Mouse (Mus musculus) neural tube, embryonic 13.5 days (tissue): ENCODE data around the gene Akip1. TPM values are rescaled to one million over a fixed set of nuclear protein-coding genes. Genes with fewer than 3 reads are reported as not detected.

Source experiments
- ATAC-seq: fragments of 200-750 bp; cut with Nextera tagmentation; 2 replicates; pipeline ENCODE4 v1.8.0; 2017; ENCODE audit warnings: low read depth, mild to moderate bottlenecking, moderate TSS enrichment, moderate library complexity
- H3K27ac ChIP-seq: fragments of 300-500 bp; sonication (generic); replicated peaks from 2 replicates; pipeline ENCODE4 v1.5.1; 2015; ENCODE audit warnings: moderate library complexity, mild to moderate bottlenecking, inconsistent platforms
- H3K27me3 ChIP-seq: fragments of 300-500 bp; sonication (generic); 2 replicates; pipeline ENCODE4 v1.6.1; 2015; ENCODE audit warnings: mild to moderate bottlenecking, inconsistent platforms
- H3K36me3 ChIP-seq: fragments of 300-500 bp; sonication (generic); 2 replicates; pipeline ENCODE4 v1.6.1; 2015; ENCODE audit warnings: mild to moderate bottlenecking, inconsistent platforms
- H3K4me1 ChIP-seq: fragments of 300-500 bp; sonication (generic); replicated peaks from 2 replicates; pipeline ENCODE4 v1.6.1; 2015; ENCODE audit warnings: inconsistent platforms
- H3K4me2 ChIP-seq: fragments of 300-500 bp; sonication (generic); 2 replicates; pipeline ENCODE4 v1.6.1; 2015; ENCODE audit warnings: inconsistent platforms, mild to moderate bottlenecking, moderate library complexity
- H3K4me3 ChIP-seq: fragments of 300-500 bp; sonication (generic); 2 replicates; pipeline ENCODE4 v1.5.1; 2015; ENCODE audit warnings: mild to moderate bottlenecking, inconsistent platforms
- H3K9ac ChIP-seq: fragments of 300-500 bp; sonication (generic); 2 replicates; pipeline ENCODE4 v1.6.1; 2015; ENCODE audit warnings: moderate library complexity, mild to moderate bottlenecking, inconsistent platforms
- H3K9me3 ChIP-seq: fragments of 300-500 bp; sonication (generic); 2 replicates; pipeline ENCODE4 v1.6.1; 2016; ENCODE audit warnings: inconsistent platforms
- WGBS: fragments of 180-500 bp; shearing (Covaris S2); methylation state at CpG from one replicate; pipeline ENCODE4 v1.1.7; 2015; 5-methylcytosine and 5-hydroxymethylcytosine counted together
- polyA plus RNA-seq: library from polyadenylated mRNA; unstranded; fragments of >200 nt; fragmentation: Nextera tagmentation; extraction: Ambion mirVana; gene quantifications from 2 replicates; pipeline ENCODE4 v1.2.1, GENCODE M21; 2015

Gene Akip1
- polyA plus RNA-seq, 1 experiment from 2014 or later: 12.2 TPM

GRCm38 (mm10) chr7:109712198-109712597 is 8.7 kb downstream of the Akip1 start:
- H3K36me3 ChIP-seq: peaks cover 37% of the 10 kb centered on the region
- no peak for ATAC-seq

GRCm38 (mm10) chr7:109713434-109713982 is 10.0 kb downstream of the Akip1 start:
- Histone ChIP-seq H3K4me1 (no peaks in the 10 kb centered on the region), H3K9ac (no peak overlapping the region), H3K4me2 (no peak overlapping the region), H3K36me3 (peaks cover 37% of the 10 kb centered on the region), H3K9me3 (no peaks in the 10 kb centered on the region), H3K27ac (no peak overlapping the region), H3K4me3 (no peak overlapping the region), H3K27me3 (no peaks in the 10 kb centered on the region)
- ATAC-seq: no peak
- WGBS: 94% methylated on average over 2 of the region's 2 CpGs

More at GRCm38 (mm10) chr7:109712198-109712597, 8.7 kb downstream of the Akip1 start:
- Histone ChIP-seq H3K27ac (no peak overlapping the region), H3K4me2 (no peak overlapping the region), H3K27me3 (no peaks in the 10 kb centered on the region), H3K9me3 (no peaks in the 10 kb centered on the region), H3K4me1 (no peaks in the 10 kb centered on the region), H3K9ac (no peak overlapping the region), H3K4me3 (no peak overlapping the region)
- WGBS: 87% methylated on average over 7 of the region's 7 CpGs

- no peak overlapping the region for H3K9ac ChIP-seq
- WGBS: 61% methylated on average over 9 of the region's 9 CpGs
- no peak overlapping the region for H3K4me3 ChIP-seq
- H3K9me3 ChIP-seq: no peaks in the 10 kb centered on the region; the same call in 1 of the 2 replicates
- ATAC-seq: no peak
- no peak overlapping the region for H3K4me2 ChIP-seq
- no peaks in the 10 kb centered on the region for H3K27me3 ChIP-seq
- H3K36me3 ChIP-seq: no peaks in the 10 kb centered on the region
- H3K4me1 ChIP-seq: no peaks in the 10 kb centered on the region
- no peak overlapping the region for H3K27ac ChIP-seq
Measured at GRCm38 (mm10) chr7:109719286-109719685, 15.8 kb downstream of the Akip1 start.

GRCm38 (mm10) chr7:109722618-109723017 is 19.1 kb downstream of the Akip1 start:
- H3K4me2 ChIP-seq: no peak overlapping the region
- no peak for ATAC-seq
- no peak overlapping the region for H3K9ac ChIP-seq
- H3K9me3 ChIP-seq: no peaks in the 10 kb centered on the region; the same call in 1 of the 2 replicates
- WGBS: 99% methylated on average over 2 of the region's 2 CpGs
- no peaks in the 10 kb centered on the region for H3K4me1 ChIP-seq
- no peaks in the 10 kb centered on the region for H3K36me3 ChIP-seq
- no peak overlapping the region for H3K27ac ChIP-seq
- H3K27me3 ChIP-seq: no peaks in the 10 kb centered on the region
- H3K4me3 ChIP-seq: no peak overlapping the region

- H3K4me2 ChIP-seq: no peak overlapping the region
- H3K27me3 ChIP-seq: no peaks in the 10 kb centered on the region
Measured at GRCm38 (mm10) chr7:109723114-109723513, 19.6 kb downstream of the Akip1 start.

GRCm38 (mm10) chr7:109723697-109724096 is 20.2 kb downstream of the Akip1 start, which contains the start of gene BC051019:
Gene BC051019, minus strand, starts transcription at chr7:109723850.
- no peak within 1 kb of the TSS for H3K27ac ChIP-seq
- H3K36me3 ChIP-seq: no peaks in the 10 kb centered on the region
- no peak within 1 kb of the TSS for H3K9ac ChIP-seq
- no peak within 1 kb of the TSS for H3K4me2 ChIP-seq
- 95% methylated on average over 5 of the region's 5 CpGs for WGBS
- no peaks in the 10 kb centered on the region for H3K4me1 ChIP-seq
- H3K9me3 ChIP-seq: no peaks in the 10 kb centered on the region; the same call in 1 of the 2 replicates
- no peaks in the 10 kb centered on the region for H3K27me3 ChIP-seq
- no peak for ATAC-seq
- H3K4me3 ChIP-seq: no peak within 1 kb of the TSS

More at GRCm38 (mm10) chr7:109723114-109723513, 19.6 kb downstream of the Akip1 start:
- H3K4me1 ChIP-seq: no peaks in the 10 kb centered on the region
- no peak overlapping the region for H3K9ac ChIP-seq
- H3K27ac ChIP-seq: no peak overlapping the region
- H3K36me3 ChIP-seq: no peaks in the 10 kb centered on the region
- H3K4me3 ChIP-seq: no peak overlapping the region
- WGBS: 93% methylated on average over 8 of the region's 8 CpGs
- ATAC-seq: no peak
- H3K9me3 ChIP-seq: no peaks in the 10 kb centered on the region; the same call in 1 of the 2 replicates

- H3K36me3 ChIP-seq: peaks cover 22% of the 10 kb centered on the region
- H3K9me3 ChIP-seq: no peaks in the 10 kb centered on the region
- 0 out of 2 replicates have a peak, but pooled peaks cover 7% of the 10 kb centered on the region for H3K4me1 ChIP-seq
- no peak within 1 kb of the TSS for H3K4me2 ChIP-seq
- H3K27ac ChIP-seq: no peak within 1 kb of the TSS
- whole genome bisulfite sequencing: 92% methylated on average over 5 of the region's 5 CpGs
- no peak within 1 kb of the TSS for H3K4me3 ChIP-seq
- H3K27me3 ChIP-seq: no peaks in the 10 kb centered on the region
- H3K9ac ChIP-seq: no peak within 1 kb of the TSS
- ATAC-seq: no peak
Measured at GRCm38 (mm10) chr7:109731626-109732025, 28.1 kb downstream of the Akip1 start, which contains the start of gene Ascl3. Gene Ascl3, minus strand, starts transcription at chr7:109731726.

GRCm38 (mm10) chr7:109734806-109735205 is 31.3 kb downstream of the Akip1 start:
- H3K27ac ChIP-seq: no peak overlapping the region
- H3K4me3 ChIP-seq: no peak overlapping the region
- H3K36me3 ChIP-seq: peaks cover 46% of the 10 kb centered on the region
- H3K9ac ChIP-seq: no peak overlapping the region
- ATAC-seq: no peak
- no peaks in the 10 kb centered on the region for H3K9me3 ChIP-seq
- no peaks in the 10 kb centered on the region for H3K27me3 ChIP-seq
- H3K4me2 ChIP-seq: no peak overlapping the region
- WGBS: 93% methylated on average over 4 of the region's 4 CpGs
- H3K4me1 ChIP-seq: 0 out of 2 replicates have a peak, but pooled peaks cover 7% of the 10 kb centered on the region

- no peaks in the 10 kb centered on the region for H3K4me1 ChIP-seq
- no peak overlapping the region for H3K9ac ChIP-seq
- no peak overlapping the region for H3K27ac ChIP-seq
- peaks cover 86% of the 10 kb centered on the region for H3K36me3 ChIP-seq
- no peak overlapping the region for H3K4me3 ChIP-seq
- no peaks in the 10 kb centered on the region for H3K9me3 ChIP-seq
- no peak overlapping the region for H3K4me2 ChIP-seq
- 92% methylated on average over 5 of the region's 5 CpGs for WGBS
- H3K27me3 ChIP-seq: no peaks in the 10 kb centered on the region
- ATAC-seq: no peak
Measured at GRCm38 (mm10) chr7:109739822-109740370, 36.4 kb downstream of the Akip1 start.

- WGBS: 94% methylated on average over 1 of the region's 1 CpGs
- ATAC-seq: no peak
- no peak overlapping the region for H3K9ac ChIP-seq
- H3K27ac ChIP-seq: no peak overlapping the region
- H3K27me3 ChIP-seq: no peaks in the 10 kb centered on the region
- no peaks in the 10 kb centered on the region for H3K9me3 ChIP-seq
- H3K4me3 ChIP-seq: no peak overlapping the region
- no peaks in the 10 kb centered on the region for H3K4me1 ChIP-seq
- peaks cover 87% of the 10 kb centered on the region for H3K36me3 ChIP-seq
- H3K4me2 ChIP-seq: no peak overlapping the region
Measured at GRCm38 (mm10) chr7:109741060-109741459, 37.6 kb downstream of the Akip1 start.

- Histone ChIP-seq H3K4me1 (no peaks in the 10 kb centered on the region), H3K27me3 (no peaks in the 10 kb centered on the region), H3K27ac (no peak overlapping the region), H3K4me2 (no peak overlapping the region), H3K9me3 (no peaks in the 10 kb centered on the region), H3K4me3 (no peak overlapping the region), H3K9ac (no peak overlapping the region), H3K36me3 (peaks cover 86% of the 10 kb centered on the region)
- 94% methylated on average over 4 of the region's 4 CpGs for WGBS
- ATAC-seq: no peak
Measured at GRCm38 (mm10) chr7:109741703-109742102, 38.2 kb downstream of the Akip1 start.

- no peak overlapping the region for H3K9ac ChIP-seq
- no peak overlapping the region for H3K27ac ChIP-seq
- H3K27me3 ChIP-seq: no peaks in the 10 kb centered on the region
- peaks cover 16% of the 10 kb centered on the region for H3K4me1 ChIP-seq
- WGBS: 67% methylated on average over 1 of the region's 1 CpGs
- peaks cover 51% of the 10 kb centered on the region for H3K36me3 ChIP-seq
- no peak for ATAC-seq
- no peak overlapping the region for H3K4me2 ChIP-seq
- H3K4me3 ChIP-seq: no peak overlapping the region
- H3K9me3 ChIP-seq: no peaks in the 10 kb centered on the region
Measured at GRCm38 (mm10) chr7:109747747-109748146, 44.3 kb downstream of the Akip1 start.
